In genomic region chr10:41594957-41595356, GRCm38 (mm10) we compare ENCODE assay signal across 11 mouse cellular contexts.
DNase-seq lines count a peak whose midpoint lies in the region; ATAC-seq lines count a peak whose summit lies in the region.
"Had no signal": no experiment of that assay in that cellular context is flagged by ENCODE, and none has a peak within 500 bp of the region (broad histone marks: within the 10 kb centered on the region; RNA-seq: fewer than 3 reads in every experiment).

No protein-coding gene starts in this region.

- no peaks in the 10 kb centered on the region for H3K9me3 ChIP-seq in intestine, embryonic 15.5 days
- H3K9me3 ChIP-seq in intestine, embryonic 16.5 days (ENCODE audit: control insufficient read depth, low read length) = no peaks in the 10 kb centered on the region
- no peaks in the 10 kb centered on the region for H3K9me3 ChIP-seq in stomach, embryonic 16.5 days (replicated peaks; ENCODE audit: control insufficient read depth, low read length)

- DNase-seq in testis, postnatal 10 days (ENCODE audit: low spot score) = peak; percentile 56
- no peak for DNase-seq in testis, postnatal 14 days (ENCODE audit: low spot score)
- peak; percentile 29 to 64 for DNase-seq in heart, postnatal 14 days
- no peak for DNase-seq in spleen, postnatal 36 days (ENCODE audit: low spot score in 2 of 2)
- no peak for DNase-seq in adipocyte (ENCODE audit: low spot score)
- DNase-seq: cerebellum, adult 11 months; layer of hippocampus, postnatal 36 days had no signal

- no peaks in the 10 kb centered on the region for H3K36me3 ChIP-seq in intestine, embryonic 15.5 days
- no peaks in the 10 kb centered on the region for H3K36me3 ChIP-seq in intestine, embryonic 16.5 days (ENCODE audit: control insufficient read depth, insufficient read depth, low read length)
- no peaks in the 10 kb centered on the region for H3K36me3 ChIP-seq in stomach, embryonic 16.5 days (ENCODE audit: control insufficient read depth, insufficient read depth, low read length)

- no peak overlapping the region for H3K9ac ChIP-seq in intestine, embryonic 15.5 days
- no peak overlapping the region for H3K9ac ChIP-seq in intestine, embryonic 16.5 days (ENCODE audit: low read depth, low read length)
- H3K9ac ChIP-seq in stomach, embryonic 16.5 days (ENCODE audit: low read length) = no peak overlapping the region

- no peak overlapping the region for H3K4me3 ChIP-seq in intestine, embryonic 15.5 days (replicated peaks)
- no peak overlapping the region for H3K4me3 ChIP-seq in intestine, embryonic 16.5 days (ENCODE audit: low read length)
- no peak overlapping the region for H3K4me3 ChIP-seq in stomach, embryonic 16.5 days (replicated peaks; ENCODE audit: low read length)
- H3K4me3 ChIP-seq: myocyte had no signal

- peak overlapping the region; percentile 38; the same call in 1 of the 2 replicates for H3K27ac ChIP-seq in intestine, embryonic 15.5 days
- no peak overlapping the region for H3K27ac ChIP-seq in intestine, embryonic 16.5 days (ENCODE audit: low read length)
- peak overlapping the region; percentile 2; the same call in 1 of the 2 replicates for H3K27ac ChIP-seq in stomach, embryonic 16.5 days (ENCODE audit: low read length)

- intact Hi-C loops in heart, postnatal 14 days (cut with DNase I) = loop anchor here (5.0 kb wide), 1 partner anchor 73 kb away; no protein-coding TSS in a partner anchor

- WGBS in intestine, embryonic 15.5 days = 41% methylated on average over 2 of the region's 2 CpGs
- 45% methylated on average over 2 of the region's 2 CpGs for WGBS in intestine, embryonic 16.5 days
- 39% methylated on average over 2 of the region's 2 CpGs for WGBS in stomach, embryonic 16.5 days

- no peaks in the 10 kb centered on the region for H3K27me3 ChIP-seq in intestine, embryonic 15.5 days (replicated peaks)
- no peaks in the 10 kb centered on the region for H3K27me3 ChIP-seq in intestine, embryonic 16.5 days (replicated peaks; ENCODE audit: control insufficient read depth, insufficient read depth, low read length)
- no peaks in the 10 kb centered on the region for H3K27me3 ChIP-seq in stomach, embryonic 16.5 days (ENCODE audit: control insufficient read depth, insufficient read depth, low read length)

- 0 out of 2 replicates have a peak, but pooled peaks cover 6% of the 10 kb centered on the region for H3K4me1 ChIP-seq in intestine, embryonic 15.5 days (replicated peaks)
- peaks cover 3% of the 10 kb centered on the region; the same call in 1 of the 2 replicates for H3K4me1 ChIP-seq in intestine, embryonic 16.5 days (ENCODE audit: control insufficient read depth, insufficient read depth, low read length)
- H3K4me1 ChIP-seq in stomach, embryonic 16.5 days (ENCODE audit: control insufficient read depth, insufficient read depth, low read length) = peaks cover 9% of the 10 kb centered on the region; the same call in 1 of the 2 replicates

- no peak overlapping the region for H3K4me2 ChIP-seq in intestine, embryonic 15.5 days (replicated peaks)
- no peak overlapping the region for H3K4me2 ChIP-seq in intestine, embryonic 16.5 days (ENCODE audit: low read depth, low read length)
- H3K4me2 ChIP-seq in stomach, embryonic 16.5 days (ENCODE audit: low read depth, low read length) = no peak overlapping the region

- peak; percentile 47; the same call in 1 of the 2 replicates for ATAC-seq in intestine, embryonic 15.5 days
- no peak for ATAC-seq in intestine, embryonic 16.5 days
- ATAC-seq in stomach, embryonic 16.5 days (ENCODE audit: insufficient read depth, low FRiP score) = peak; percentile 47; the same call in 1 of the 2 replicates

Comparison
In these comparisons a context has a peak if more than half of its experiments do, and no peak if none do; other contexts are left out.
1. DNase-seq: peak in testis, postnatal 10 days (single experiment) and heart, postnatal 14 days (2 of 2); none in testis, postnatal 14 days (single experiment), spleen, postnatal 36 days (0 of 2) and adipocyte (single experiment).